20 mouse cellular contexts compared by ENCODE assay signal in the genomic region with DNA sequence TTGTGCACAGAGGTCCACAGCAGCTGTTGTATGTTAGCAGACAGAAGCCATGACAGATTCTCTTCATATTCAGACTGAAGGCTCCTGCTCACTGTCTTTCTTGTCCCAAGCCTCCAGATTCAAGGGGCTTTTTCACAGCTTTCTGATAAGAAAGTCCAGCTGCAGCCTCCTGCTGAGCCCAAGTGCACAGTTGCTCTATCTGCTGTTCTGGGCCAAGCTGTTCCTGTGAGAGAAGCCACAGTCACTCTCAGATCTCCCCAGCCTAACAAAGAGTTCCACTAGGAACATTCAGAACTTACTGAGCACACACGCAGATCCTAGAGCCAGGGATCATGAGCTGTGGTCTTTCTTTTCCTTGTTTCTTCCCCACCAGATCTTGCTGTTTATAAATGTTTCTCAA.
DNase-seq lines count a peak whose midpoint lies in the region; ATAC-seq and TF ChIP-seq lines count a peak whose summit lies in the region.
"Had no signal": no experiment of that assay in that cellular context is flagged by ENCODE, and none has a peak within 500 bp of the region (broad histone marks: within the 10 kb centered on the region; RNA-seq: fewer than 3 reads in every experiment).

No protein-coding gene starts in this region.

- no peaks in the 10 kb centered on the region for H3K27me3 ChIP-seq in forebrain, embryonic 12.5 days
- no peaks in the 10 kb centered on the region for H3K27me3 ChIP-seq in forebrain, postnatal 0 days (ENCODE audit: insufficient read depth, low read length)
- no peaks in the 10 kb centered on the region for H3K27me3 ChIP-seq in heart, postnatal 0 days (ENCODE audit: control insufficient read depth, insufficient read depth, low read length)
- no peaks in the 10 kb centered on the region for H3K27me3 ChIP-seq in hindbrain, postnatal 0 days (ENCODE audit: insufficient read depth, low read length)
- H3K27me3 ChIP-seq: embryonic facial prominence, embryonic 12.5 days; hindbrain, embryonic 12.5 days had no signal

- 0 out of 2 replicates have a peak overlapping the region, but pooled peaks have one; percentile 19 for H3K27ac ChIP-seq in forebrain, embryonic 12.5 days
- no peak overlapping the region for H3K27ac ChIP-seq in forebrain, postnatal 0 days (ENCODE audit: low read depth, low read length)
- no peak overlapping the region for H3K27ac ChIP-seq in heart, postnatal 0 days (ENCODE audit: low read depth)
- no peak overlapping the region for H3K27ac ChIP-seq in hindbrain, postnatal 0 days
- H3K27ac ChIP-seq: embryonic facial prominence, embryonic 12.5 days; hindbrain, embryonic 12.5 days had no signal

- no peak overlapping the region for H3K9ac ChIP-seq in forebrain, embryonic 12.5 days
- H3K9ac ChIP-seq in forebrain, postnatal 0 days: no peak overlapping the region
- no peak overlapping the region for H3K9ac ChIP-seq in heart, postnatal 0 days (replicated peaks; ENCODE audit: low read depth, low read length)
- H3K9ac ChIP-seq in hindbrain, postnatal 0 days (replicated peaks; ENCODE audit: low read length): no peak overlapping the region
- H3K9ac ChIP-seq: embryonic facial prominence, embryonic 12.5 days; hindbrain, embryonic 12.5 days had no signal

- no peaks in the 10 kb centered on the region for H3K9me3 ChIP-seq in forebrain, embryonic 12.5 days
- H3K9me3 ChIP-seq in forebrain, postnatal 0 days (ENCODE audit: low read length): no peaks in the 10 kb centered on the region
- no peaks in the 10 kb centered on the region for H3K9me3 ChIP-seq in heart, postnatal 0 days (replicated peaks; ENCODE audit: control insufficient read depth, low read length)
- H3K9me3 ChIP-seq in hindbrain, postnatal 0 days (ENCODE audit: low read length): no peaks in the 10 kb centered on the region
- H3K9me3 ChIP-seq: embryonic facial prominence, embryonic 12.5 days; hindbrain, embryonic 12.5 days had no signal

- 76% methylated on average over 1 of the region's 1 CpGs for WGBS in forebrain, embryonic 12.5 days
- WGBS in forebrain, postnatal 0 days: 66% methylated on average over 1 of the region's 1 CpGs
- 44% methylated on average over 1 of the region's 1 CpGs for WGBS in heart, postnatal 0 days
- WGBS in hindbrain, postnatal 0 days: 61% methylated on average over 1 of the region's 1 CpGs

- no peak for TF ChIP-seq CTCF in forebrain, postnatal 0 days (IDR thresholded peaks at IDR 0.05; ENCODE audit: low read depth)
- TF ChIP-seq CTCF in heart, postnatal 0 days (IDR thresholded peaks at IDR 0.05; ENCODE audit: low read depth): no peak
- TF ChIP-seq CTCF in hindbrain, postnatal 0 days (IDR thresholded peaks at IDR 0.05; ENCODE audit: low read depth): no peak

- peaks cover 44% of the 10 kb centered on the region for H3K36me3 ChIP-seq in forebrain, embryonic 12.5 days (replicated peaks)
- peaks cover 11% of the 10 kb centered on the region; the same call in 1 of the 2 replicates for H3K36me3 ChIP-seq in forebrain, postnatal 0 days (ENCODE audit: insufficient read depth)
- H3K36me3 ChIP-seq in heart, postnatal 0 days (replicated peaks; ENCODE audit: control insufficient read depth, insufficient read depth, low read length): no peaks in the 10 kb centered on the region
- no peaks in the 10 kb centered on the region for H3K36me3 ChIP-seq in hindbrain, postnatal 0 days (ENCODE audit: insufficient read depth, low read length)
- H3K36me3 ChIP-seq: embryonic facial prominence, embryonic 12.5 days; G1E had no signal

- ATAC-seq in forebrain, embryonic 12.5 days (ENCODE audit: low FRiP score): no peak
- ATAC-seq in forebrain, postnatal 0 days: no peak
- no peak for ATAC-seq in heart, postnatal 0 days (ENCODE audit: insufficient read depth, low read depth)
- ATAC-seq in hindbrain, postnatal 0 days: no peak
- ATAC-seq: CD4-positive, CD25-positive, alpha-beta regulatory T cell, adult 4 months; forebrain, embryonic 16.5 days; hindbrain, embryonic 16.5 days had no signal

- no peak for TF ChIP-seq EP300 in heart, postnatal 0 days (IDR thresholded peaks at IDR 0.05; ENCODE audit: low read depth)

- no peak for DNase-seq in forebrain, postnatal 0 days
- DNase-seq in heart, postnatal 0 days (ENCODE audit: low spot score): peak; percentile 7
- no peak for DNase-seq in heart, postnatal 25 days (ENCODE audit: low spot score)
- peak; percentile 26 for DNase-seq in lung, postnatal 10 days
- DNase-seq in lung, postnatal 25 days (ENCODE audit: low spot score): no peak
- DNase-seq in heart, postnatal 10 days: peak; percentile 37 to 59
- no peak for DNase-seq in hindbrain, postnatal 0 days (ENCODE audit: low spot score)
- DNase-seq: adrenal gland, postnatal 14 days; B cell, adult 2 months; cerebellum, adult 11-12 months; cerebellum, adult 9-10 months; cerebellum, postnatal 25 days; gastrocnemius, postnatal 14 days had no signal

- H3K4me2 ChIP-seq in forebrain, embryonic 12.5 days: no peak overlapping the region
- H3K4me2 ChIP-seq in forebrain, postnatal 0 days (ENCODE audit: low read depth): no peak overlapping the region
- no peak overlapping the region for H3K4me2 ChIP-seq in heart, postnatal 0 days (ENCODE audit: low read depth, low read length)
- H3K4me2 ChIP-seq in hindbrain, postnatal 0 days (ENCODE audit: low read depth, low read length): no peak overlapping the region
- H3K4me2 ChIP-seq: embryonic facial prominence, embryonic 12.5 days; hindbrain, embryonic 12.5 days had no signal

- no peak overlapping the region for H3K4me3 ChIP-seq in forebrain, embryonic 12.5 days (replicated peaks)
- no peak overlapping the region for H3K4me3 ChIP-seq in forebrain, postnatal 0 days (ENCODE audit: low read depth, low read length)
- no peak overlapping the region for H3K4me3 ChIP-seq in heart, postnatal 0 days (ENCODE audit: low read depth, low read length)
- H3K4me3 ChIP-seq in hindbrain, postnatal 0 days (ENCODE audit: low read length): no peak overlapping the region
- H3K4me3 ChIP-seq: embryonic facial prominence, embryonic 12.5 days; hindbrain, embryonic 12.5 days had no signal

- peaks cover 5% of the 10 kb centered on the region for H3K4me1 ChIP-seq in forebrain, embryonic 12.5 days
- H3K4me1 ChIP-seq in forebrain, postnatal 0 days (ENCODE audit: insufficient read depth): no peaks in the 10 kb centered on the region
- H3K4me1 ChIP-seq in heart, postnatal 0 days (ENCODE audit: control insufficient read depth, insufficient read depth): no peaks in the 10 kb centered on the region
- H3K4me1 ChIP-seq in hindbrain, postnatal 0 days (ENCODE audit: insufficient read depth, low read length): no peaks in the 10 kb centered on the region
- H3K4me1 ChIP-seq: embryonic facial prominence, embryonic 12.5 days; hindbrain, embryonic 12.5 days had no signal

- intact Hi-C loops in heart, postnatal 25 days (cut with DNase I): no loop called here
- intact Hi-C loops in heart, postnatal 10 days (cut with DNase I): no loop called here

Comparison
In these comparisons a context has a peak if more than half of its experiments do, and no peak if none do; other contexts are left out.
1. DNase-seq: peak in heart, postnatal 0 days (single experiment), lung, postnatal 10 days (single experiment) and heart, postnatal 10 days (2 of 2); none in forebrain, postnatal 0 days (single experiment), heart, postnatal 25 days (single experiment), lung, postnatal 25 days (single experiment) and hindbrain, postnatal 0 days (single experiment).